Mouse (Mus musculus) lung, embryonic 14.5 days (tissue): ENCODE measurements around the gene Emp2. TPM values are rescaled to one million over a fixed set of nuclear protein-coding genes. Genes with fewer than 3 reads are reported as not detected.
A peak's percentile ranks its signal among the peaks of the same experiment; 100 is the strongest.

Source experiments
- ATAC-seq: fragments of 200-750 bp; cut with Nextera tagmentation; 2 replicates; pipeline ENCODE4 v1.8.0; 2017; ENCODE audit warnings: mild to moderate bottlenecking, moderate TSS enrichment, moderate library complexity; ENCODE audit not compliant: insufficient read depth
- DNase-seq: peaks from one replicate; pipeline ENCODE4 v3.0.0-alpha.2; 2015
- H3K27ac ChIP-seq: fragments of 300-500 bp; sonication (generic); 2 replicates; pipeline ENCODE4 v1.5.1; 2014; ENCODE audit warnings: low read depth, mild to moderate bottlenecking, moderate library complexity
- H3K27me3 ChIP-seq: fragments of 300-500 bp; sonication (generic); 2 replicates; pipeline ENCODE4 v1.6.1; 2014; ENCODE audit warnings: low read length, control low read depth; ENCODE audit not compliant: insufficient read depth
- H3K36me3 ChIP-seq: fragments of 300-500 bp; sonication (generic); 2 replicates; pipeline ENCODE4 v1.6.1; 2014; ENCODE audit warnings: control low read depth; ENCODE audit not compliant: insufficient read depth
- H3K4me1 ChIP-seq: fragments of 300-500 bp; sonication (generic); 2 replicates; pipeline ENCODE4 v1.6.1; 2014; ENCODE audit warnings: antibody characterized with exemption, control low read depth; ENCODE audit not compliant: insufficient read depth
- H3K4me2 ChIP-seq: fragments of 300-500 bp; sonication (generic); 2 replicates; pipeline ENCODE4 v1.6.1; 2014; ENCODE audit warnings: mild to moderate bottlenecking
- H3K4me3 ChIP-seq: fragments of 300-500 bp; sonication (generic); 2 replicates; pipeline ENCODE4 v1.5.1; 2014; ENCODE audit warnings: low read depth, low read length
- H3K9ac ChIP-seq: fragments of 300-500 bp; sonication (generic); 2 replicates; pipeline ENCODE4 v1.6.1; 2014
- H3K9me3 ChIP-seq: fragments of 300-500 bp; sonication (generic); 2 replicates; pipeline ENCODE4 v1.6.1; 2016; ENCODE audit warnings: low read depth, low read length, control low read depth
- CTCF ChIP-seq: IDR thresholded peaks from 2 replicates; pipeline ENCODE4 v1.5.1; 2016; ENCODE audit warnings: antibody characterized with exemption, low read depth
- WGBS: fragments of 180-500 bp; shearing (Covaris S2); extraction: QIAGEN DNeasy Blood & Tissue Kit; methylation state at CpG from one replicate; pipeline ENCODE4 v1.1.7; 2014; 5-methylcytosine and 5-hydroxymethylcytosine counted together
- polyA plus RNA-seq: library from polyadenylated mRNA; unstranded; fragments of >200 nt; fragmentation: Nextera tagmentation; extraction: Ambion mirVana; gene quantifications from 2 replicates; pipeline ENCODE4 v1.2.1, GENCODE M21; 2014

Emp2 gene
- polyA plus RNA-seq, 1 experiment from 2014 or later, result 38.3 TPM

DNA sequence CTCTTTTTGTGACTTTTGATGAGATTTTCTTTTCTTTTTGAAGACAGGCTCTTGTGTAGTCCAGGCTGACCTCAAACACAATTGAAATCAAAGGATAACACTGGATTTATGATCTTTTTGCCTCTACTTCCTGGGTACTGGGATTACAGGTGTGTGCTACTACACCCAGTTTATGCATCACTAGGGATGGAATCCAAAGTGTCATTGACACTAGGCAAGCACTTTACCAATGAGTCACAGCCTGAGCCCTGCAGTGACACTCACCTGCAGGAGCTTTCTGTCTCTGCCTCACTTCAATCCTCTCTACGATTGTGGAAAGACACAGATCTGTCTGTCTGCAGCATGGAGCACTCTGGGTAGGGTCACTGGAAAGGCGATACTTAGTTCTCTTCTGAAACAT, 22.2 kb upstream of the Emp2 start:
- H3K36me3 ChIP-seq, result no peaks in the 10 kb centered on the region
- TF ChIP-seq CTCF, result no peak
- 76% methylated on average over 2 of the region's 2 CpGs for WGBS
- H3K9ac ChIP-seq, result no peak overlapping the region
- no peaks in the 10 kb centered on the region for H3K27me3 ChIP-seq
- DNase-seq (no peak), ATAC-seq (no peak)
- no peaks in the 10 kb centered on the region for H3K9me3 ChIP-seq
- no peak overlapping the region for H3K27ac ChIP-seq
- no peaks in the 10 kb centered on the region for H3K4me1 ChIP-seq
- no peak overlapping the region for H3K4me2 ChIP-seq
- H3K4me3 ChIP-seq, result no peak overlapping the region

DNA sequence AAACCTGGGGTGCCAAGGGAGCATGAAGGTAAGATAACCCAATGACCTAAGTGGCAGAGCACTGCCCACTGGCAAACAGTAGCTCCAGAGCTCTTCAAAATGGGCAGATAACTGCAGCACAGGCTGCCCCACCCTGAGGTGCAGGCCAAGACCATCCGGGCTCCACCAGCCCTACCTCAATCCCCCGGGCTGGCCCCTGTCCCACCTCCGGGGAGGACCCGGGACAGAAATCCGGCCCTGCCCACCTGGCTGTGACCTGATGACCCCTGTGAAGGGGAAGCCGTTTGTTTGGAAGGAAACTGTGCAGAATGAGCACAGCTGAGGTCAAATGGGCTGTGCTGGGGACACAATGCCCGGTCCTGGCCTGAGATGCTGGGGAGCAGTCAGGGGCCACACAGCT, 19.0 kb upstream of the Emp2 start:
- Histone ChIP-seq H3K27ac (no peak overlapping the region), H3K9me3 (no peaks in the 10 kb centered on the region), H3K27me3 (no peaks in the 10 kb centered on the region), H3K4me1 (no peaks in the 10 kb centered on the region), H3K4me3 (no peak overlapping the region), H3K36me3 (no peaks in the 10 kb centered on the region), H3K4me2 (no peak overlapping the region), H3K9ac (no peak overlapping the region)
- DNase-seq (no peak), ATAC-seq (no peak)
- 32% methylated on average over 7 of the region's 7 CpGs for WGBS
- TF ChIP-seq CTCF, result no peak

DNA sequence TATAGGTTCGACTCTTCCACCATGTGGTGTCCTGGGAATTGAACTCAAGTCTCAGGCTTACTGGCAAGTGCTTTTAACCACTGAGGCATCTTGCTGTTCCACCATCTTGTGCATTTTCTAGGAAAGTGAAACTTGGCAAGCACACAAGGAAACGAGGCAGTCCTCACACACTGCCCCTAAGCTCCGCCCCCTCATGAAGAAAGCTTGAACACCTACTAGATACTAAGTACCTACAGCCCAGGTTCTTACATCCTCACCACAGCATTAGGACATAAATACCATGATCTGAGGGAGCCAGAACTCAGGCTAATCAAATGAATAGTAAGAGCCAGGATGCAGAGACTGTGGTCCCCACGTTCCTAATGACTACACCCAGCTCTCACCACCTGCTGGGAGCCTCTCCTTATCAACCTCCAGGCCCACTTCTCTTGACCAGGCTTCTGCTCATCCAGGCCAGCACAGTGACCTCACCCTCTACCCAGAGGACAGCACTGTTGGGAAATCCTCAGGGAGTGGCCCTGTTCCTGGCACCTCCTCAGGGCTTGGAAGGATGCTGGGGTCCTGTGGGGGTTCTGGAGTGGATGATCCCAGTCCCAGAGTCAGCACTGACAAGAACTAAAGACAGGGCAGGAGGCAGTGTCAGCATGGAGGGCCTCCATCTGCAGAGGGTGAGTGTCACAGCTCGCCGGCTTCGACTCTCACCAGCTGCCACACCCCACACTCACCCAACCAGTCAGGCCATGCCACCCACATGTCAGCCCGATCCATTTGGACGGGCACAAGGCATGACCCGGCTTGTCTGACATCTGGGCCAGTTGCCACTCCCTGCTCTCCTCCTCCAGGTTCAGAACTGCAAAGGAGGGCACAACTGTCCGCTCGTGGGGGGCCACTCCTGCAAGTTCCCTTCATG, 17.1 kb upstream of the Emp2 start:
- no peak for TF ChIP-seq CTCF
- H3K4me3 ChIP-seq, result no peak overlapping the region
- H3K36me3 ChIP-seq, result no peaks in the 10 kb centered on the region
- no peaks in the 10 kb centered on the region for H3K9me3 ChIP-seq
- no peaks in the 10 kb centered on the region for H3K4me1 ChIP-seq
- no peak overlapping the region for H3K4me2 ChIP-seq
- DNase-seq (peak; percentile 28), ATAC-seq (no peak)
- H3K9ac ChIP-seq, result no peak overlapping the region
- H3K27ac ChIP-seq, result no peak overlapping the region
- H3K27me3 ChIP-seq, result no peaks in the 10 kb centered on the region
- WGBS, result 59% methylated on average over 12 of the region's 12 CpGs

DNA sequence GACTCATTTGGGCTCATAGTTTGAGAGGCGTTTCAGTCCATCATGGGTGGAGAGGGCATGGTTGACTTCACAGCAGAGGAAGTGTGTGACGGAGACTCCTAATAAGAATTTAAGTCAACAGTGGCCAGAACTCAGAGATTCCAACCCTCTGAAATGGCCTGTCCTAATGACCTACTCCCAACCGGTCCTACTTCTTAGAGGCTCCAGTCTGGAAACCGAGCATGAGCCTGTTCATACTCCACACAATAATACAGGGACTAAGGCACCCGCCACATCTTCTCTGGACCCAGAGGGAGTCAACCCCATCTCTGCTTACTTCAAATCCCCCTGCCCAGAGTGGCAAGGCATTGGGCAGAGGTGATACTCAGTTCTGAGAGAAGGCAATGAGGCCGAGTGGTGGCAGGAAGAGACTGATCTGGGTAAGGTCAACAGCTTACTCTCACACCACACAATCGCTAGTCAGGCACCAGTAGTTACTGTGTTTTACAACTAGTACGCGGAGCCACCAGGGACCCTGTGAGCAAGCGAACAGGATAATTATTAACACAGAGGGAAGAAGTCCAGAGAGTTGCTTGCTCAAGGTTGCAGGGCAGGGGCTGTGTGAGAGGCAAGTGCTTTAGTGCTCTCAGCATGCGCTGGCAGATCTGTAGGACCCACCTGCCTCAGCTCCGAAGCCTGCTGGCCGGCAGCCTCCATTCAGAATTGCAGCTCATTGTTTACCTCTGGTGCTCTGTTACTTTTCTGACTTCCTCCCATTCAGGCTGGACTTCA, 14.0 kb upstream of the Emp2 start:
- no peak overlapping the region for H3K4me2 ChIP-seq
- no peaks in the 10 kb centered on the region for H3K4me1 ChIP-seq
- H3K27me3 ChIP-seq, result no peaks in the 10 kb centered on the region
- no peaks in the 10 kb centered on the region for H3K9me3 ChIP-seq
- no peaks in the 10 kb centered on the region for H3K36me3 ChIP-seq
- no peak for TF ChIP-seq CTCF
- DNase-seq (peak; percentile 51), ATAC-seq (peak; percentile 81)
- H3K27ac ChIP-seq, result peak overlapping the region; percentile 75; the same call in 1 of the 2 replicates
- 52% methylated on average over 13 of the region's 13 CpGs for WGBS
- H3K4me3 ChIP-seq, result no peak overlapping the region
- H3K9ac ChIP-seq, result no peak overlapping the region

DNA sequence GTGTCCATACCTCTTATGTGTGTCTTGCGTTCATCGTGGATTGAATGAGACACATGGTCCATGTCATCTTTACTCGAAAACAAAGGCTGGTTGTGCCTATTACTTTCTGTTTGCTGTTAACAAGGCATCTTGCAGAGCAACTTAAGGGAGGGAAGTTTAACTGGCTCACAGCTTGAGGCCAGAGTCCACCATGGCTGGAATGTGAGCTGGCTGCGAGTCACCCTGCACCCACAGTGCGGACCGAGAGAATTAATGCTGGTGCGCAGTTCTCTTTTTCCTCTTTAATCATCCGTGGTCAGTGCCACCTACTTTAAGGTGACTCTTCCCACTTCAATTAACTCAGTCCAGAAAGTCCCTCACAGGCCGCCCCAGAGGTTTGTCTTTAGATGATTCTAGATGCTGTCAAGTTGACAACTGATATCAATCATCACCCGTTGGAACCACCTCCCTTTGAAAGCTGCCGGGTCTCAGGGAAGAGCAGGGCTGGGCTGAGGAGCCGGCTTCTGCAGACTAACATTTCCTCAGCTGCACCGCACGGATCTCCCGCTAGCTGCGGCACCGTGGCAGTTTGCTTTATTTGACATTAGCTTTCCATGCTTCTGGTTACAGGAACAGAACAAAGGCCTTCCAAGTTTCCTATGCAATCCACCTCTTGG, 6.3 kb upstream of the Emp2 start:
- no peak overlapping the region for H3K4me2 ChIP-seq
- WGBS, result 41% methylated on average over 17 of the region's 17 CpGs
- no peaks in the 10 kb centered on the region for H3K36me3 ChIP-seq
- no peak for TF ChIP-seq CTCF
- H3K4me1 ChIP-seq, result no peaks in the 10 kb centered on the region
- no peaks in the 10 kb centered on the region for H3K27me3 ChIP-seq
- H3K4me3 ChIP-seq, result no peak overlapping the region
- no peak overlapping the region for H3K9ac ChIP-seq
- no peak overlapping the region for H3K27ac ChIP-seq
- H3K9me3 ChIP-seq, result no peaks in the 10 kb centered on the region
- DNase-seq (no peak), ATAC-seq (no peak)

DNA sequence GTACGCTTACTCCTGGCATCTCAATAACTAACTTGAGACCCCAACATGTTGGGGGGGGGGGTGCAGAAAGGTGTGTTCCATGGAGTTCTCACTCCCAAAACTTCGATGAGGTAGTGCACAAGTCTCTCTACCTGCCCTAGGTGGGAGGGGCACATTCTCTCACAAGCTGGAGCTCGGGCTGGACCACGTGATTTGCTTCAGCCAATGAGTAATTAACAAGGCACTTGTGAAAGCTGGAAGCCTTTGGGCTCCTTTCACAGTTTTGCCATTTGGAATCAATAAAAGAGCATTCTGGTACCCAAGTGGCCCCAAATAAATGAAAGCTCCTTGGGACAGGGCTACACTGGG, 3.4 kb upstream of the Emp2 start:
- Histone ChIP-seq H3K4me1 (peaks cover 8% of the 10 kb centered on the region; the same call in 1 of the 2 replicates), H3K36me3 (no peaks in the 10 kb centered on the region), H3K4me3 (no peak overlapping the region), H3K27me3 (peaks cover 5% of the 10 kb centered on the region; the same call in 1 of the 2 replicates), H3K27ac (no peak overlapping the region), H3K4me2 (no peak overlapping the region), H3K9ac (no peak overlapping the region), H3K9me3 (no peaks in the 10 kb centered on the region)
- ATAC-seq (no peak), DNase-seq (no peak)
- WGBS, result 57% methylated on average over 4 of the region's 4 CpGs
- TF ChIP-seq CTCF, result no peak
